ENCODE assay signal across 9 mouse cellular contexts in the genomic region with DNA sequence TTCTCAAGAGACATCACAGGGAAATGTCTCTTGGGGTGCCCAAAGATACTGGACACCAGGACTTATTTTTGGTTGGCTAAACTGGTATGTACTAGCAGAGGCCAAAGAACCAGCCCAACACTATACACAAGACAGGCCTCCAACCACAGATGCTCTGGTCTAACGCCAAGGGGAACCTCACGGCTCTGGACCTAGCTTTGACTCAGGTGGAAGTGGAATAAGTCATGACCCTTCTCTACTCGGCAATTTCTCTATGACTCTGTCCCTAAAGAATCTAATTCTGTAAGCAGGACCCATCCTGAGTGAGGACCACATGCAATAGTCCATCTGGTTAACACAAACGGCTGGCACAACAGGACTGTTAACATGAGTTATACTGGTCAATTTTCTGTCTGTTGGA. TPM values are rescaled to one million over a fixed set of nuclear protein-coding genes. Genes with fewer than 3 reads are reported as not detected.
DNase-seq lines count a peak whose midpoint lies in the region; ATAC-seq and TF ChIP-seq lines count a peak whose summit lies in the region.
"Had no signal": no experiment of that assay in that cellular context is flagged by ENCODE, and none has a peak within 500 bp of the region (broad histone marks: within the 10 kb centered on the region; RNA-seq: fewer than 3 reads in every experiment).

No protein-coding gene starts in this region.

- peak overlapping the region; percentile 88 for H3K4me2 ChIP-seq in embryonic facial prominence, embryonic 14.5 days (ENCODE audit: low read depth, low read length)
- peak overlapping the region; percentile 81 for H3K4me2 ChIP-seq in limb, embryonic 11.5 days (ENCODE audit: low read depth, severe bottlenecking)
- H3K4me2 ChIP-seq in neural tube, embryonic 15.5 days: peak overlapping the region; percentile 93

- no peak overlapping the region for H3K27ac ChIP-seq in left cerebral cortex, adult 2 months
- no peak overlapping the region for H3K27ac ChIP-seq in embryonic facial prominence, embryonic 14.5 days (replicated peaks; ENCODE audit: low read depth, low read length)
- H3K27ac ChIP-seq in limb, embryonic 11.5 days (replicated peaks; ENCODE audit: low read depth, low read length): no peak overlapping the region
- no peak overlapping the region for H3K27ac ChIP-seq in neural tube, embryonic 15.5 days (replicated peaks)

- TF ChIP-seq CTCF in left cerebral cortex, adult 2 months (IDR thresholded peaks at IDR 0.05): no peak

- no peak for ATAC-seq in embryonic facial prominence, embryonic 14.5 days (ENCODE audit: low read depth)
- no peak for ATAC-seq in limb, embryonic 11.5 days (ENCODE audit: insufficient number of reproducible peaks, low FRiP score, low TSS enrichment, low read depth)
- ATAC-seq in neural tube, embryonic 15.5 days (ENCODE audit: low FRiP score): no peak

- H3K36me3 ChIP-seq in embryonic facial prominence, embryonic 14.5 days (ENCODE audit: control insufficient read depth, insufficient read depth, low read length): peaks cover 26% of the 10 kb centered on the region
- H3K36me3 ChIP-seq in limb, embryonic 11.5 days (ENCODE audit: control insufficient read depth, insufficient read depth, low read length): peaks cover 5% of the 10 kb centered on the region; the same call in 1 of the 2 replicates
- peaks cover 23% of the 10 kb centered on the region for H3K36me3 ChIP-seq in neural tube, embryonic 15.5 days

- no peaks in the 10 kb centered on the region for H3K27me3 ChIP-seq in embryonic facial prominence, embryonic 14.5 days (replicated peaks; ENCODE audit: control insufficient read depth, insufficient read depth, low read length)
- no peaks in the 10 kb centered on the region for H3K27me3 ChIP-seq in limb, embryonic 11.5 days (ENCODE audit: control insufficient read depth, insufficient read depth, low read length)
- H3K27me3 ChIP-seq in neural tube, embryonic 15.5 days (replicated peaks): no peaks in the 10 kb centered on the region

- DNase-seq in left cerebral cortex, adult 2 months (ENCODE audit: extremely low spot score in 1 of 2, low spot score in 2 of 2): no peak
- no peak for DNase-seq in left cerebral cortex, adult 18-20 months (ENCODE audit: low spot score in 2 of 2)
- no peak for DNase-seq in embryonic facial prominence, embryonic 14.5 days (ENCODE audit: low spot score)
- no peak for DNase-seq in limb, embryonic 11.5 days (ENCODE audit: low spot score)
- DNase-seq in urinary bladder, postnatal 10 days (ENCODE audit: low spot score): no peak
- DNase-seq in gastrocnemius, postnatal 10 days: no peak
- no peak for DNase-seq in layer of hippocampus, postnatal 10 days (ENCODE audit: low spot score in 2 of 2)
- DNase-seq: spleen, adult 18-20 months had no signal

- no peaks in the 10 kb centered on the region for H3K9me3 ChIP-seq in embryonic facial prominence, embryonic 14.5 days (ENCODE audit: control insufficient read depth, low read length)
- no peaks in the 10 kb centered on the region for H3K9me3 ChIP-seq in limb, embryonic 11.5 days (ENCODE audit: control insufficient read depth, low read length)
- H3K9me3 ChIP-seq in neural tube, embryonic 15.5 days (replicated peaks): no peaks in the 10 kb centered on the region

- 67% methylated on average over 4 of the region's 4 CpGs for WGBS in embryonic facial prominence, embryonic 14.5 days
- WGBS in limb, embryonic 11.5 days: 77% methylated on average over 4 of the region's 4 CpGs
- WGBS in neural tube, embryonic 15.5 days: 72% methylated on average over 4 of the region's 4 CpGs

- H3K4me3 ChIP-seq in left cerebral cortex, adult 2 months: peak overlapping the region; percentile 62
- peak overlapping the region; percentile 93 for H3K4me3 ChIP-seq in embryonic facial prominence, embryonic 14.5 days (ENCODE audit: low read depth, low read length)
- H3K4me3 ChIP-seq in limb, embryonic 11.5 days (ENCODE audit: low read depth, low read length): no peak overlapping the region
- H3K4me3 ChIP-seq in neural tube, embryonic 15.5 days (replicated peaks): peak overlapping the region; percentile 78

- H3K4me1 ChIP-seq in embryonic facial prominence, embryonic 14.5 days (ENCODE audit: control insufficient read depth, insufficient read depth, low read length): peaks cover 18% of the 10 kb centered on the region
- H3K4me1 ChIP-seq in limb, embryonic 11.5 days (ENCODE audit: control insufficient read depth, insufficient read depth, low read length): peaks cover 8% of the 10 kb centered on the region
- H3K4me1 ChIP-seq in neural tube, embryonic 15.5 days: peaks cover 39% of the 10 kb centered on the region

- intact Hi-C loops in left cerebral cortex, adult 2 months (cut with DNase I): loop anchor here (5.0 kb wide), 2 partner anchors 642 to 1167 kb away; a partner anchor contains a TSS

- no peak overlapping the region for H3K9ac ChIP-seq in embryonic facial prominence, embryonic 14.5 days (ENCODE audit: low read depth, low read length)
- no peak overlapping the region for H3K9ac ChIP-seq in limb, embryonic 11.5 days (ENCODE audit: low read length)
- no peak overlapping the region for H3K9ac ChIP-seq in neural tube, embryonic 15.5 days (replicated peaks)

RNA-seq across cellular contexts. Expression of a gene that starts 1.8 kb away (rescaled TPM):
- 100 to 1,000 TPM; 173 to 182 TPM for total RNA-seq in left cerebral cortex, adult 2 months (2021)
- total RNA-seq in left cerebral cortex, adult 18-20 months (2021): 100 to 1,000 TPM; 193 to 201 TPM
- polyA plus RNA-seq in embryonic facial prominence, embryonic 14.5 days (2014; fragmentation: Nextera tagmentation; extraction: Ambion mirVana): 494 and 532 TPM in 2 replicates
- 725 and 743 TPM in 2 replicates for polyA plus RNA-seq in limb, embryonic 11.5 days (2014; fragmentation: Nextera tagmentation; extraction: Ambion mirVana)
- 473 and 502 TPM in 2 replicates for polyA plus RNA-seq in neural tube, embryonic 15.5 days (2015; fragmentation: Nextera tagmentation; extraction: Ambion mirVana)
- 100 to 1,000 TPM; 248 to 264 TPM for total RNA-seq in gastrocnemius, postnatal 10 days (2021)
- 100 to 1,000 TPM; 250 to 267 TPM for total RNA-seq in layer of hippocampus, postnatal 10 days (2021)

RNA-seq across cellular contexts. Expression of a gene that starts 1.8 kb away (rescaled TPM):
- 10 to 100 TPM; 11.3 to 12.1 TPM for total RNA-seq in left cerebral cortex, adult 2 months (2021)
- total RNA-seq in left cerebral cortex, adult 18-20 months (2021): 10 to 100 TPM; 11.2 to 11.3 TPM
- 11.7 and 16.2 TPM in 2 replicates for polyA plus RNA-seq in embryonic facial prominence, embryonic 14.5 days (2014; fragmentation: Nextera tagmentation; extraction: Ambion mirVana)
- 14.5 and 16.6 TPM in 2 replicates for polyA plus RNA-seq in limb, embryonic 11.5 days (2014; fragmentation: Nextera tagmentation; extraction: Ambion mirVana)
- polyA plus RNA-seq in neural tube, embryonic 15.5 days (2015; fragmentation: Nextera tagmentation; extraction: Ambion mirVana): 11.1 and 11.6 TPM in 2 replicates
- total RNA-seq in gastrocnemius, postnatal 10 days (2021): 10 to 100 TPM; 11.4 to 12.6 TPM
- 10 to 100 TPM; 10.0 to 11.9 TPM for total RNA-seq in layer of hippocampus, postnatal 10 days (2021)

RNA-seq across cellular contexts. Expression of a gene that starts 34.6 kb away (rescaled TPM):
- 10 to 100 TPM; 15.7 to 17.9 TPM for total RNA-seq in left cerebral cortex, adult 2 months (2021)
- 10 to 100 TPM; 17.0 to 20.2 TPM for total RNA-seq in left cerebral cortex, adult 18-20 months (2021)
- 6.9 and 11.2 TPM in 2 replicates for polyA plus RNA-seq in embryonic facial prominence, embryonic 14.5 days (2014; fragmentation: Nextera tagmentation; extraction: Ambion mirVana)
- polyA plus RNA-seq in limb, embryonic 11.5 days (2014; fragmentation: Nextera tagmentation; extraction: Ambion mirVana): 0.54 and 1.1 TPM in 2 replicates
- polyA plus RNA-seq in neural tube, embryonic 15.5 days (2015; fragmentation: Nextera tagmentation; extraction: Ambion mirVana): 6.9 and 7.7 TPM in 2 replicates
- total RNA-seq in gastrocnemius, postnatal 10 days (2021): 10 to 100 TPM; 48.0 to 51.9 TPM
- total RNA-seq in layer of hippocampus, postnatal 10 days (2021): 10 to 100 TPM; 15.2 to 16.3 TPM
